Mouse (Mus musculus) 3134 (cell line): ENCODE measurements at regions not wholly inside any gene's neighbourhood (a gene's known extent, or its start where the extent isn't known, plus 50 kb on each side); places are given as distances from the start of the nearest gene placed in this dataset.

Experiments used
- DNase-seq: peaks from one replicate; pipeline ENCODE4 v3.0.0-alpha.2; 2011; ENCODE audit warnings: low spot score; ENCODE audit not compliant: insufficient read length; ENCODE audit errors: extremely low read depth

DNA sequence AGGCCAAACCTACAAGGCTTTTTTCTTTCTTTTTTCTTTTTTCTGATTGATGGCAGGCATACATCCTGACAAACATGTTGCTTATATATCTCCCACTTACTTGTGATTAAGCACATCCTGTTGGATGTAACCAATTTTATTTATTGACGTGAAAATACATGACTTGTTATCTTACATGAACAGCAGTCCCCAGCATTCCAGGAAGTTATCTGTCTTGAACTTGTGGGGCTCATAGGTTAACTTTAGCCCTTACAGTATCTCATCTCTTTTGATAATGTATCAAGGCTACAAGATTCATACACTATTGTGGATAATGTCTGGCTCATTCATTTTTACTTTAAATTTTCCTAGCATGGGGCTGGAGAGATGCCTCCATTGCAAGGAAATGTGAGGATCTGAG is 852.0 kb upstream of the Agtr1b start:
- DNase-seq = no peak

DNA sequence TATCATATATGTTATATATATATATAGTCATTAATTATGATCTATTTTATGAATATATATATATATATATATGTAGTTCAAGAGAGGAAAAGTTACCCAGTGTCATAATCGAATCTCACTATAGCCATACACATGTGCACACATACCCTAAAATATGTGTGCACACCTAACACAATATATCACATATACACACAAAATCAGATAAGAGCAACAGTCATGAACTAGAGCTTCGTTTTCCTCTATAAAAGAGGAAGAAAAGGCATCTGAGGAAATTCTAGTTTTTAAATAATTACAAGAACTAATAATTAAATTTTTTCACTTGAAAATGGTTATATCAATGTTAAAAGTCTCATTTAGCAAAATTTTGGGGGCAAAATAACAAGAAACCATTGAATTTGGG is 835.3 kb upstream of the Tbl1xr1 start:
- no peak for DNase-seq

DNA sequence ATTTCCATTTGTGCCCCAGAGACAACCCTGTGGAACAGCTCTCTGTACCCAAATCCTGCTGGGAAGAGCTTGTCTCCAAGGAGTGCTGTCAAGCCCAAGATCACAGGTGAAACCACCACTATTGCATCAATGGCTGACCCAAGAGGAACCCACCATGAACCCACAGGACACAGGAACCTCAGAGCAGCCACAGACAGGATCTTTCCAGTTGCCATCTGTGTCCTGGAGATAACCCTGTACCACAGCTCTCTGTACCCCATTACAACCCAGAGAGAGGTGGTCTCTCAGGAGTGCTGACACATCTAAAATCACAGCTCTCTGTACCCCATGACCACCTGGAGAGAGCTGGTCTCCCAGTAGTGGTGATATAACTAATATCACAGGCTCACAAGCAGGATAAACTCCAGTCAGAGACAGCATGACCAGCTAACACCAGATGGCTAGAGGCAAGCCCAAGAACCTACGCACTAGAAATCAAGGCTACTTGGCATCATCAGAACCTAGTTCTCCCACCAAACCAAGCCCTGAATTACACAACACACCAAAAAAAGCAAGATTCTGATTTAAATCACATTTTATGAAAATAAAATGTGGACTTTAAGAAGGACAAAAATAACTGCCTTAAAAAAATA is 820.2 kb upstream of the Tbl1xr1 start:
- no peak for DNase-seq

DNA sequence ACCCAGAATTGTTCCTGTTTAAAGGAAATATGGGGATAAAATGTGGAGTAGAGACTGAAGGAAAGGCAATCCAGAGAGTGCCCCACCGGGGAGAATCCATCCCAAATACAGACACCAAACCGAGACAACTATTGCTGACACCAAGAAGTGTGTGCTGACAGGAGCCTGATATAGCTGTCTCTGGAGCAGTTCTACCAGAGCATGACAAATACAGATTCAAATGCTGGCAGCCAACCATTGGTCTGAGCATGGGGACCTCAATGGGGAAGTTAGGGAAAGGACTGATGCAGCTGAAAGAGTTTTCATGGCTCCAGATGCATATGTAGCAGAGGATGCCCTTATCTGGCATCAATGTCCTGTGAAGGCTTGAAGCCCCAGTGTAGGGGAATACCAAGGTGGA is 813.1 kb upstream of the Tbl1xr1 start:
- no peak for DNase-seq

DNA sequence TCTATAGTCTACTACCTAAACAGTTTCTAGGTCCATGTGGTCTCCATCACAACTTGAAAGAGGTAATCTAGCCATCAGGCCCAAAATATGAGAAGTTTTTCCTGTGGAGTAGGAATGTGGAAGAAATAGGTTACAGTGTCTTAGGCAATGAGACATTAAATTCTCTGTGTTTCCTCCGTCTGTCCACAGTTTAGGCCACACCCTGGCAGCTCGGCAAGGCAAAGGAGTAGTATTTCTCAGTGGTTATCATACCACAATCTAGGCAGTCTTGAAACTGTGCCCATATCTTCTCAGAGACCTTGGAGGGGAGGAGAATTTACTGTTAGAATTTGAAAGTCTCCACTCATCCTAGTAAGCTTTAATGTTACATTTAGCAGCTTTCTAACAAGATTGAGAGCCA is 811.0 kb upstream of the Tbl1xr1 start:
- no peak for DNase-seq

DNA sequence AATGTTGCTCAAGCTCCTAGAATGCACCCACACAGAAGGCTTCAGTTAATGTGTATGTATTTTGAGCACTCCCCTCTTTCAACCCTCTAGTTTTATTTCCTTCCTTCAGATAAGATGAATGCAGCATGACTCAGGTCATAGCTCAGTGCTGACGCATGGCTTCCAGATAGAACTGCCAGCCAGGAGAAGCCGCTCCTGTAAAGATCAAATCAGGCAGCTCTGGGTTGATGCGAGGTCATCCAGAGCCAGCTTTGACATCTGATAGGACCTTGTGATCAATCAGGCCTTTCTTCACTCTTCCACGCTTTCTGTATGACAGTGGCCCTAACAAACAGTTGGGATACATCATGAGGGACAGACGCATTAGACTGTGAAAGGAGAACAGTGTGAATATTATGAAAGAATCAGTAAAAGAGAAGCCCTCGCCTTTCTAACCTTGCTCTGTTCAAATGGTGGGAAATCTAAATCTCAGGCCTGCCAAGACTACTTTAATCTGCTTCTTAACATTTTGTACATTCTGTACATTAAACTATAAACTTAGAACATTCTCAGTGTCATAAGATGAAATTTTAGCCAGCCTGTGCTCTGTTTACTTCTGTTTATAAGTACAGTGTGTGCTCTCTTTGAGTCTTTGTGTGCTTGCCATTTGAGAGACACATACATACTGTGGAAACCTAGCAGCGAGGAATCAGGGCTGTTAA is 807.9 kb upstream of the Tbl1xr1 start:
- DNase-seq = peak; percentile 22

DNA sequence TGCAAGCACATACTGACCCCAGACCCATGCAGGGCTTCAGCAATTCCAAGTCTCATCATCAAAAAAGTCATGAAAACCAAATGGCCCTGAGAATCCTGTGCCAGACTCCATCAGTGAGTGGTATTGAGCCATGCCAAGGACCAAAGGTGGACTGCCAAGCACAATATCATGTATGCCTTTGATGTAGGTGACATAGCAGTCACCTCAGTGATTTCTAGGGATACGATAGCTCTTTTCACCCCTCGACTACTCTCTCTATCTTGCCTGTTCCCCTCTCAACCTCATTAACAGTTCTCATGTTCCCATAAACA is 807.4 kb upstream of the Tbl1xr1 start:
- no peak for DNase-seq

DNA sequence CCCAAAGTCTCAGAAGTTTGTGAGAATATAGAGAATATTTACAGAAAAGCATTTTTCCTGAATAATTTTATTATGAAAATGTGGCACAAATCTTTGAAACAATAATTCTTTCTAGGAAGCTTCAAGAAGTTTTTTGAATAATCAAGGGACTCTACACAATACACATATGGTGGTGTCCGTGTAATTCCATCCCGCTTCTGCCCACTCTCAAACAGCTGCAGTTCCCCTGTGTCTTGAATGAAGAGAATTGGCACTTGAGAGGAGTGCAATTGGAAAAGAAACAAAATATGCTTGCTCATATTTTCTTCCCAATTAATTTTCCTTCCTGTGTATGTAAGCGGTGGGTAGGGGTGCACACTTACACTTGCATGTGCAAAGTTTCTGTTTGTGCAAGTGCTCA is 805.7 kb upstream of the Tbl1xr1 start:
- no peak for DNase-seq

DNA sequence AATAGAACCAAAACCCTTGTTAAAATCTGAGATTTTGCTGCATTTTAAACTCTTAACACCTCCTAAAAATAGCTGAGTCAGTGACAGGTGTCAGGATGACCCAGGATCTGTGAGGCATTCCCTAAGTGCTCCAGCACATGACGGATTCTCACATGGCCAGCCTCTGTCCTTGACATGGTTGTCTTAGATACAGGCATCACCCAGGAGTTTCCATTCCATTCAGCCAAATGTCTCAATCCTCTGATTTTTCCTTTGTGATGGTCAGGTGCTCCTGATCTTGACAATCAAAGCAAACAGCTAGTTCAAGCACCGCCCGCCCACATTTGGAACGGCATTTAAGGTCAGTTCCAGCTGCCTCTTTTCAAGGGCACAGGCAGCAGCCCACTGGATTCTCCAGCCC is 804.2 kb upstream of the Tbl1xr1 start:
- DNase-seq = no peak

DNA sequence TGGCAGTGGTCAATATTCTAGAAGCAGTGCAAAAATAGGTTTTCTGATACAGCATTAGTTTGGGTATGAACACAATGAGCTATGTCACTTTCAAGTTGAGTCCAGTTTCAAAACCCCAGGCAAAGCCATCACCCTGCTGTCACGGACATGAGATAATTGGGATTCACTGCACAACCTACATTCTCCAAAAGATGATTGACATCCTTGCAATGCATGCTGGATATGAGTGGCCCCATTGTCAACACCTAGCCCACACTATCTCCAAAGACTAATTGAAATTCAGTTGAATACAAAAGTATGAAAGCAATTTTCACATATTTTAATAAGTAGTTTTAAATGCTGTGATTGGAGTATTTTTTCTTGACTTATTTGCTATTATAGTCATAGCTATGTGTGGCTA is 783.7 kb upstream of the Tbl1xr1 start:
- DNase-seq = no peak

DNA sequence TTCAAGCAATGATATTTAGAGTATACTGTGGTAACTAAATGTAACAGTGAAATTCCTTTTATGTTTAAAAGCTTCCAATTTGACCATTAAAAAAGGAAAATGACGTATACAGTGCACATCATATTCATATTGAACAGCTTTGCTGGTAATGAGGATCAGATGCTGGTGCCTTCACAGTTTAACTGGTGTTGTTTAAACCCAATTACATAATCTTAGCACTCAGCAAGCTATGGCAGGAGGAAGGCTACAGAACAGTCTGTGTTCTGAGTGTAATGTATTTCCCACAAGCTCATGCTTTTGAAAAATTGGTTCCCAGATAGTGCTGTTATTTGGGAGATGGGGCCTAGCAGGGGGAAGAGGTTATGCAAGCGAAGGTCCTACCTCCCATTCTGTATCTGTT is 783.1 kb upstream of the Tbl1xr1 start:
- no peak for DNase-seq

DNA sequence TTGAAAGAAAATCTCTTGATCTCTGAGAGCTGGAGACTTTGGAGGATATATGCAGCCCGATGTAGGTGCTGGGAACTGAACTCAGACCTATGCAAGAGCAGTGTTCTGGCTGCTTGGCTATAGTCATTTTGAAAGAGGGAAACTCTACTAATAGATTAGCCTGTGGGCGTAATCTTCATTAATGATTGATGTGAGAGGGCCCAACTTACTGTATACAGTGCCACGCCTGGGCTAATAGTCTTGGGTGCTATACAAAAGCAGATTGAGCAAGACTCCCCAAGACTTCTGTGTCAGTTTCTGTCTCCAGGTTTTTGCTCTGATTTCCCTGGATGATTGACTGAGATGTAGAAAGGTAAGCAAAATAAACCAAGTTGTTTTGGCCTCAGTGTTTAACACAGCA is 781.7 kb upstream of the Tbl1xr1 start:
- DNase-seq = no peak

DNA sequence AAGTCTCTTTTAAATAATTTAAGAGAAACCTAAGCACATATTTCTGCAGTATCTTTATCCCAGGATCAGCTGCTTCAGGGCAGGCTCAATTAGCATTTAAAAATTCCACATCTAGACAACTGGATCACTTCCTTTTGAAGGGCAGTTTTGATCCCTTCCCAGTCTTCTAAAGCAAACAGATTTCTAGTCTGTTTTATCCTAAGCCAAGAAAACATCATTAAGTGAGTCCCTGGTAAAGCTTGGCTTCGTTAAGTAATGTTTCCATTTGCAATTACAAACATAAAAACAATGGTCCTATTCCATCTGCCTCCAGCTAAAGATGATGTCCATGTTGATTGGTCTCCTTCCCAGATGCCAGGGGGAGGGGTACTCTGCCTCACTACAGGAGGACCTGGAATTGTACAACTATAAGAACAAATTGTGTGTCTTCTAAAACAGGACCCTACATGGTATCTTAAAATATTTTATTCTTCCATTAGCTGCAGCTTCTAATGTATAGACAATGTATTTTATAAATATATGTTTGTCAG is 779.8 kb upstream of the Tbl1xr1 start:
- DNase-seq = no peak

DNA sequence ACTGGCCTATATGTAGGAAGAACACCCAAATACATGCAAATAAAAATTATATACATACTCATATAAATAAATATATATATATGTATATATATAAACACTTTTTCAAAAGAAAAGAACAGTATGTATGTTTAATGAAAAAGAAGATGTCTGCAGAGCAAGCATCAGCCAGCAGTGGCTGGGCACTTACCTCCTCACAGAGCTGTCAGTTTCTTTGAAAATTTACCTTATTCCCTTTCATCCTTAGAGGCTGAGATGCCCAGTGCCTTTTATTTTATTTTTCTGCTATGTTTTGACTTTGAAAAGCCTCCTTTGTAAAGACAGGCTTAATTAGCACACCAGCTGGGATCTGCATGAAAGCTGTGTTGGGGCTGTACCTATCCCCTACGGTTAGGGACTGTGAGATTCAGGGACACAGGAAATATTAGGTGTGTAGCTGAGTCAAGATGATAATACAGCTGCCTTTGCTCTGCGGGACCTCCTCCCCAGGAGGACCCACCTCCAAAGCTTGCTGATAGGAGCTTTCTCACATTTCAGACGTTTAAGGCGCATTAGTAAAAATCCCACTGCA is 751.0 kb upstream of the Tbl1xr1 start:
- no peak for DNase-seq

DNA sequence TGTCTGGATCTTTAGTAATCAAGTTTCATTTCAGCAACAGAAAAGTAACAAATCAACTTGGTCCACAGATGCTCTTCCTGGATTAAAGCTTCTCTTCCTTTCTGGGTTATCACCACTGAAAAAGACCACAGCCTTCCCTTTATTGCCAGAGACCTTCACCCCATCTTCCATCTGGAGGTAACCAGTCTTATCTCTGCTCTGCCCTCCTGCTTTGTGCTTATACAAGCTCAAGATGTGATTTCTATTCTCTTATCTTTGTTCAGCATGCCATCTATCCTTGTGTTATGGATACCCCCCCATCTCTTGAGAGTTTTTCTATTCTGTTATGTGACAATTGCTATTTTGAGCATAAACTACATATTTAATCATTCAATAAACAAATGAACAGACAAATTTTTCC is 734.5 kb upstream of the Tbl1xr1 start:
- DNase-seq = no peak

DNA sequence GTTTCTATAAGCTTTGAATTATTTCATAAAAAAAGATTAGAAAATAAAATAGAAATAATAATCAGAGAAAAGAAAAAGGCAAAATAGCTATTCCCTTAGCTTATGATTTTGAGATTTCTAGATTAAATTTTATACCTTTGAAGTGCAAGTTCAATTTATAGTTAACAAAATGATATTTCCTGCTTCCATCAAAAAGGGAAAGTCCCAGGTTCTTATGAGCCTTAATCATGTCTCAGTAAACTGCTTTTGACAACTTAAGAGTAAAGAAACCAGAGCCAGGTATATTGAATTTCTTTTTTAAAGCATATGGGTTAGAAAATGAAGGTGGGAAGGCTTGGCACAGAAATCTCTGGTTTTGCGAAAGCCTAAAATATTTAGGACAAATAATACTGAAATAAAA is 733.4 kb upstream of the Tbl1xr1 start:
- no peak for DNase-seq

DNA sequence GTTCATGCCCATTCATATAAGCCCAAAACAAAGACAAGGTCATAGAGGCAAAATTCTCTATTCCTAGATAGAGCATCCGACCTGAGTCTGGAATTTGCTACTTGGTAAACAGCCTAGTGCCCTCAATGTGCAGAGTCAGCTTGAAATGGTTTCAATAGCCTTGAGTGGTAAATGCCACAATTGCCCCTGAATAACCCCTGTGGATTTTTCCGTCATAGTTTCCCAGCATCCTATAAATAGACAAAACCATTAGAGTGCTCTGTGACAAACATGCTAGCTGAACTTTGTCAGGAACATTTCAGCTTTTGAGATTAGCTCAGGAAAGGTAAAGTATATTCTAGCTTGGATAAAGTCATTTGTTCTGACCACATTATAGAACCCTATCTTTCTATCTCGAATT is 727.0 kb upstream of the Tbl1xr1 start:
- no peak for DNase-seq

DNA sequence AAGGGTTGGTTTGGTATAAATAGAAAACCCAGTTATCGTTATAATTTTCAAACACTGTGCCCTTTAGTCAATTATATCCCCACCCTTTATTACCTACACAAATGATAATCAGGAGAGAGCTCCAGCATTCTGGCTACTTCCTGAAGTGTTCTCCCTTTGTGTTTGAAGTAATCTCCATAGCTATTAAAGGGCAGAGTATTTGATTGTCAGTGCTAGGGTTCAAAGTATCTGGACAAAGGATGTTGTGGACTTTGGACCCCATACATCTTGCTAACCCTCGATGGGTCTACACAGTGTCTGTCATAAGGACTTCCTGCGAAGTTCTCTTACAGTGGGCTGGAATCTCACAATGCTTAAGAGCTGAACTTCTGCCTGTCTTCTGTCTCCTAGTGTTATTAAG is 720.3 kb upstream of the Tbl1xr1 start:
- no peak for DNase-seq

DNA sequence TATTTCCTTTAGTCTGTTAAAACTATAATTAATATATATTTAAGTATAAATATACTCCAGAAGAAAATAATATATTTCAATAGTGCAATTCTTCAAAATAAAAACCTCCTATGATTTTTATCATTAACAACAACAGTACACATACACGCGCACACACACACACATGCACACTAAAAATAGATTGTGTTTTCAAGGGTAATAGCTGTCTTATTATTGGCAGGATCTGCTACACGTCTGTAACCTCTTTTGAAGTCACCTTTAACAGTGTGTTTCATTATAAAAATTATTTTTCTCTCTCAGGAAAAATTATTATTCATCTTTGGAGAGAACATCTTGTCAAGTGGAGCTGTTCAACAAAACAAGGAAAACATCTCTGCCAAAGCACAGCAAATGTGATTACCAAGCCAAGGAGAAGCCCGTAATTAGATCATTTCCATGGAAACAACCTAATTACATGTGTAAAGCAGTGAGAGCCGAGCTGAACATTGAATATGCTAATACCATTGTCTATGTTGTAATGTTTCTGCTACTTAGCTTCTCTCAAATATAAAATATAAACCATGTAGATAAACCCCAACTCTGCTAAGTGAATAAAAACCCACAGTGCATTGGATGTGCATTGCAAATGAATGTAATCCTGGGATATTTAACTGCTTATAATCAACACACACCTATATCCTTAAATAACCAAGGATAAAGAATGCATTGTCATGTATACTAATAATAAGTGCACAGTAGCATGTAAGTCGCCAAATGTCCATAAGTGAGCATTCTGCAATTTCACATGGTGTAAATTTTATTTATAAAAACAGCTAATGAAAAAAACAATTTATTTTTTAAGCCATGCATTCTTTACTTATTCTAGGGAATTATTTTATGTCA is 719.4 kb upstream of the Tbl1xr1 start:
- DNase-seq = no peak

DNA sequence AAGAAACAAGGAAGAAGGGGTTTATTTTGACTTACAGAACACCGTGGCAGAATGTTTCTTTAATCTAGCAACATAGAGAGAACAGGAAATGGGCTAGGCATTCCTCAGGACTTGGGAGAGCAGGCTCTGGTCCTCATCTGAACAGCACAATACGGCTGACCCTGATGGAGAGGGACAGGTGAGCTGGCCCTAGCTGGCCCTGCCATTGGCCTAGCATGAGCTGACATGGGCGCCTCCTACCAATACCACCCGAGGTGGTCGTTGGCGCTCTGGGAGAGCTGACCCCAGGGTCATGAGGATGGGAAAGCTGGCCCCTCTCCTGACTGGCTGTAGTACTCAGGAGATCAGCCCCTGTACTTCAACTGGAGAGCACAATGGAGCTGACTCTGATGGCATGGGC is 718.4 kb upstream of the Tbl1xr1 start:
- no peak for DNase-seq

DNA sequence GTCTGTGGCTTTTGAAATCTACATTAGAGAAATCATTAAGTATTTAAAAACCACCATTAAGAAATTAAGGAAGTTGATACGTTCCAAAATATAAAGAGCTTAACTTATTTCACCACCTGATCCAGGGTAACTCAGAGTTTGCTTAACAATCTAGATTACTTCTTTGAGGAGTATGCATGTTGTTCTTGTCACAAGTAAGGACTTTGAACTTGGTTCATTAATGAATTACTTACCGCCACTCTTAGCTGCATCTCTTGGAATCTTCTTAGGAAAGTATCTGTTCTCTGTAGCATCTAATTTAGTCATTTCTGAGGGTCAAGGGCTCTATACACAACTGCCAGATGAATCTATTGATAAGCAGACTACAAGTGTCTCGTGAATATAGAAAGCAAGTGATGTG is 715.4 kb upstream of the Tbl1xr1 start:
- DNase-seq = no peak
